Comparison of ENCODE assay signal across 8 mouse cellular contexts in genomic region chr11:60697561-60697960, GRCm38 (mm10). TPM values are rescaled to one million over a fixed set of nuclear protein-coding genes. Genes with fewer than 3 reads are reported as not detected.
DNase-seq lines count a peak whose midpoint lies in the region; ATAC-seq and TF ChIP-seq lines count a peak whose summit lies in the region.
"Had no signal": no experiment of that assay in that cellular context is flagged by ENCODE, and none has a peak within 500 bp of the region (broad histone marks: within the 10 kb centered on the region; RNA-seq: fewer than 3 reads in every experiment).

No protein-coding gene starts in this region.

- no peaks in the 10 kb centered on the region for H3K36me3 ChIP-seq in kidney, adult 2 months (ENCODE audit: control insufficient read depth, insufficient read depth, low read length)
- peaks cover 0 to 10% of the 10 kb centered on the region in 2 experiments; a peak in 2 of 4 replicates for H3K36me3 ChIP-seq in MEL (ENCODE audit: control insufficient read depth in 1 of 2, insufficient read depth in 2 of 2, low read length in 2 of 2)
- H3K36me3 ChIP-seq in kidney, embryonic 15.5 days: no peaks in the 10 kb centered on the region
- H3K36me3 ChIP-seq: hindbrain, embryonic 15.5 days had no signal

- TF ChIP-seq RAD21 in MEL (IDR thresholded peaks at IDR 0.05; ENCODE audit: low read depth, low read length): peak; percentile 68

- no peak overlapping the region for H3K9ac ChIP-seq in MEL (ENCODE audit: control insufficient read depth, low read depth, low read length, poor library complexity, severe bottlenecking)
- no peak overlapping the region for H3K9ac ChIP-seq in kidney, embryonic 15.5 days
- H3K9ac ChIP-seq: hindbrain, embryonic 15.5 days had no signal

- no peaks in the 10 kb centered on the region for H3K27me3 ChIP-seq in kidney, adult 2 months (replicated peaks; ENCODE audit: control insufficient read depth, insufficient read depth, low read length)
- peaks cover 0 to 4% of the 10 kb centered on the region in 2 experiments; a peak in 1 of 4 replicates for H3K27me3 ChIP-seq in MEL (ENCODE audit: control insufficient read depth in 1 of 2, insufficient read depth in 2 of 2, low read length in 2 of 2)
- no peaks in the 10 kb centered on the region for H3K27me3 ChIP-seq in kidney, embryonic 15.5 days
- H3K27me3 ChIP-seq: hindbrain, embryonic 15.5 days had no signal

- no peak for ATAC-seq in monocyte, adult 5-6 weeks (replicated peaks; ENCODE audit: insufficient number of reproducible peaks, low FRiP score, low TSS enrichment, poor library complexity, severe bottlenecking)
- no peak for ATAC-seq in kidney, embryonic 15.5 days (replicated peaks; ENCODE audit: low FRiP score)

- H3K4me1 ChIP-seq in kidney, adult 2 months (ENCODE audit: control insufficient read depth, insufficient read depth, low read length): no peaks in the 10 kb centered on the region; the same call in 1 of the 2 replicates
- peaks cover 8 to 16% of the 10 kb centered on the region in 2 experiments for H3K4me1 ChIP-seq in MEL (ENCODE audit: control insufficient read depth in 1 of 2, insufficient read depth in 2 of 2, low read length in 2 of 2)
- H3K4me1 ChIP-seq in kidney, embryonic 15.5 days: peaks cover 31% of the 10 kb centered on the region

- no peak overlapping the region for H3K4me3 ChIP-seq in kidney, adult 2 months (ENCODE audit: insufficient read depth, low read depth, low read length)
- no peak overlapping the region for H3K4me3 ChIP-seq in MEL (ENCODE audit: control insufficient read depth in 1 of 2, insufficient read depth in 1 of 2, low read depth in 2 of 2, low read length in 2 of 2)
- H3K4me3 ChIP-seq in kidney, embryonic 15.5 days (replicated peaks): no peak overlapping the region
- H3K4me3 ChIP-seq: hindbrain, embryonic 15.5 days had no signal

- no peaks in the 10 kb centered on the region for H3K9me3 ChIP-seq in MEL (replicated peaks; ENCODE audit: insufficient read depth, low read length)
- H3K9me3 ChIP-seq in kidney, embryonic 15.5 days (replicated peaks): no peaks in the 10 kb centered on the region
- H3K9me3 ChIP-seq: hindbrain, embryonic 15.5 days had no signal

- TF ChIP-seq POLR2A in kidney, adult 2 months (IDR thresholded peaks at IDR 0.05; ENCODE audit: low read depth, low read length): no peak
- TF ChIP-seq POLR2A in MEL (IDR thresholded peaks at IDR 0.05; ENCODE audit: control insufficient read depth in 1 of 2, insufficient read depth in 1 of 2, low read depth in 1 of 2, low read length in 2 of 2, poor library complexity in 1 of 2): no peak

- WGBS in kidney, adult 2 months: 78% methylated on average over 2 of the region's 2 CpGs
- 82% methylated on average over 2 of the region's 2 CpGs for WGBS in kidney, embryonic 15.5 days

- TF ChIP-seq EP300 in MEL (IDR thresholded peaks at IDR 0.05; ENCODE audit: low read depth in 1 of 2, low read length in 2 of 2): no peak

- peaks cover 4% of the 10 kb centered on the region; the same call in 1 of the 2 replicates for H3K79me2 ChIP-seq in MEL (ENCODE audit: control insufficient read depth, insufficient read depth, low read length, poor library complexity)

- no peak overlapping the region for H3K4me2 ChIP-seq in kidney, embryonic 15.5 days

- H3K27ac ChIP-seq in kidney, adult 2 months (ENCODE audit: insufficient read depth, low read depth, low read length): no peak overlapping the region
- H3K27ac ChIP-seq in MEL (ENCODE audit: control insufficient read depth, low read depth, low read length): no peak overlapping the region
- no peak overlapping the region for H3K27ac ChIP-seq in kidney, embryonic 15.5 days

- DNase-seq in kidney, adult 2 months: peak; percentile 29
- no peak for DNase-seq in kidney, adult 11 months
- peak; percentile 67 for DNase-seq in CD4-positive, CD25-positive, alpha-beta regulatory T cell, adult 2 months (ENCODE audit: low read depth, low spot score)
- DNase-seq in MEL (ENCODE audit: low read depth, low spot score): peak; percentile 78
- DNase-seq in forelimb bud, embryonic 11.5 days (ENCODE audit: low read depth, low spot score): peak; percentile 29

- 0 out of 2 replicates have a peak, but pooled peaks have one; percentile 21 for TF ChIP-seq CTCF in kidney, adult 2 months (conservative IDR thresholded peaks at IDR 0.05; ENCODE audit: insufficient read depth, insufficient read length, low read depth, low read length)
- TF ChIP-seq CTCF in MEL (IDR thresholded peaks at IDR 0.05 in 2 of 3, conservative IDR thresholded peaks at IDR 0.05 in 1 of 3; ENCODE audit: control insufficient read depth in 1 of 3, insufficient read depth in 1 of 3, low read depth in 2 of 3, low read length in 3 of 3, poor library complexity in 1 of 3, severe bottlenecking in 1 of 3): peak; percentile 41 to 69 (median 54); a peak in 5 of 6 replicates

TF ChIP-seq in MEL, 35 proteins besides CTCF, POLR2A, EP300 and RAD21:
- TF ChIP-seq SMC3 (IDR thresholded peaks at IDR 0.05; ENCODE audit: low read depth, low read length) (peak; percentile 76), ELF1 (IDR thresholded peaks at IDR 0.05; ENCODE audit: low read depth, low read length) (no peak), USF1 (IDR thresholded peaks at IDR 0.05; ENCODE audit: low read depth, low read length) (no peak), ZC3H11A (IDR thresholded peaks at IDR 0.05; ENCODE audit: low read depth, low read length) (peak; percentile 73), ETS1 (IDR thresholded peaks at IDR 0.05; ENCODE audit: low read depth, low read length) (0 out of 2 replicates have a peak, but pooled peaks have one; percentile 8), MAX (IDR thresholded peaks at IDR 0.05; ENCODE audit: low read length) (no peak), UBTF (IDR thresholded peaks at IDR 0.05; ENCODE audit: borderline replicate concordance, insufficient read depth, low read depth, low read length) (no peak), SIN3A (IDR thresholded peaks at IDR 0.05; ENCODE audit: low read length) (peak; percentile 62; the same call in 1 of the 2 replicates), KAT2A (conservative IDR thresholded peaks at IDR 0.05; ENCODE audit: low read depth, low read length) (no peak), GABPA (IDR thresholded peaks at IDR 0.05; ENCODE audit: low read depth, low read length) (no peak), HCFC1 (IDR thresholded peaks at IDR 0.05; ENCODE audit: low read depth, low read length) (peak; percentile 61), ZNF384 (IDR thresholded peaks at IDR 0.05; ENCODE audit: low read depth, low read length) (peak; percentile 92), MYC (IDR thresholded peaks at IDR 0.05; ENCODE audit: low read depth, low read length) (peak; percentile 48; the same call in 1 of the 2 replicates)

RNA-seq across cellular contexts. Expression of gene Llgl1, which starts 2.0 kb away (rescaled TPM):
- 26.2 and 30.6 TPM in 2 replicates for polyA plus RNA-seq in kidney, adult 2 months (2012; rRNA removed)
- 9.3 and 11.6 TPM in 2 replicates for total RNA-seq in MEL (2012; rRNA removed)
- polyA plus RNA-seq in MEL (2012; ENCODE audit: insufficient read depth in 1 of 2, insufficient read length in 2 of 2, low read depth in 1 of 2, low replicate concordance in 2 of 2, missing spikeins in 1 of 2): 10 to 100 TPM in 1 of 2 experiments, not detected in 1; 23.9 TPM
- 5.3 to 8.3 TPM (median 5.3 TPM) in 3 replicates for total RNA-seq in monocyte, adult 5-6 weeks (2017)
- polyA plus RNA-seq in kidney, embryonic 15.5 days (2015; fragmentation: Nextera tagmentation; extraction: Ambion mirVana): 52.6 and 61.4 TPM in 2 replicates

RNA-seq across cellular contexts. Expression of gene Flii, which starts 29.5 kb away (rescaled TPM):
- polyA plus RNA-seq in kidney, adult 2 months (2012; rRNA removed): 164 and 176 TPM in 2 replicates
- total RNA-seq in MEL (2012; rRNA removed): 71.8 and 78.7 TPM in 2 replicates
- polyA plus RNA-seq in MEL (2012; ENCODE audit: insufficient read depth in 1 of 2, insufficient read length in 2 of 2, low read depth in 1 of 2, low replicate concordance in 2 of 2, missing spikeins in 1 of 2): 100 to 1,000 TPM in 1 of 2 experiments, not detected in 1; 111 TPM
- 279 to 316 TPM (median 279 TPM) in 3 replicates for total RNA-seq in monocyte, adult 5-6 weeks (2017)
- polyA plus RNA-seq in kidney, embryonic 15.5 days (2015; fragmentation: Nextera tagmentation; extraction: Ambion mirVana): 78.1 and 79.0 TPM in 2 replicates

RNA-seq across cellular contexts. Expression of gene Mief2, which starts 30.6 kb away (rescaled TPM):
- 16.9 and 17.9 TPM in 2 replicates for polyA plus RNA-seq in kidney, adult 2 months (2012; rRNA removed)
- 14.2 and 14.6 TPM in 2 replicates for total RNA-seq in MEL (2012; rRNA removed)
- 10 to 100 TPM in 1 of 2 experiments, not detected in 1; 13.4 TPM for polyA plus RNA-seq in MEL (2012; ENCODE audit: insufficient read depth in 1 of 2, insufficient read length in 2 of 2, low read depth in 1 of 2, low replicate concordance in 2 of 2, missing spikeins in 1 of 2)
- 7.8 to 17.2 TPM (median 10.3 TPM) in 3 replicates for total RNA-seq in monocyte, adult 5-6 weeks (2017)
- polyA plus RNA-seq in kidney, embryonic 15.5 days (2015; fragmentation: Nextera tagmentation; extraction: Ambion mirVana): 15.7 TPM in 2 replicates
